Mouse (Mus musculus) cerebellum, adult 2 months (tissue): ENCODE data around the gene Fgfr2. TPM values are rescaled to one million over a fixed set of nuclear protein-coding genes. Genes with fewer than 3 reads are reported as not detected.

Source experiments
- DNase-seq, 2 experiments: peaks; one replicate each; pipeline ENCODE4 v3.0.0; 2021
- H3K27ac ChIP-seq: fragments of 200-500 bp; 2 replicates; pipeline ENCODE4 v1.5.1; 2012; ENCODE audit warnings: low read length, control low read depth, inconsistent platforms; ENCODE audit not compliant: insufficient read depth
- H3K27me3 ChIP-seq: fragments of 200-500 bp; 2 replicates; pipeline ENCODE4 v1.6.1; 2012; ENCODE audit warnings: inconsistent platforms, mild to moderate bottlenecking, low read length, moderate library complexity; ENCODE audit not compliant: control insufficient read depth, insufficient read depth
- H3K4me1 ChIP-seq: fragments of 200-500 bp; 2 replicates; pipeline ENCODE4 v1.6.1; 2011; ENCODE audit warnings: low read length; ENCODE audit not compliant: control insufficient read depth, insufficient read depth
- H3K4me3 ChIP-seq: fragments of 200-500 bp; replicated peaks from 2 replicates; pipeline ENCODE3; 2011; ENCODE audit warnings: mild to moderate bottlenecking, low read depth, low read length, control low read depth; ENCODE audit not compliant: insufficient read depth
- CTCF ChIP-seq: fragments of 200-500 bp; IDR thresholded peaks from 2 replicates; pipeline ENCODE4 v1.5.1; 2011; ENCODE audit warnings: low read depth, mild to moderate bottlenecking, control low read depth, low read length, moderate library complexity, borderline replicate concordance; ENCODE audit not compliant: insufficient read depth
- POLR2A ChIP-seq: fragments of 200-500 bp; IDR thresholded peaks from 2 replicates; pipeline ENCODE4 v1.6.1; 2011; ENCODE audit warnings: low read length, control low read depth, borderline replicate concordance; ENCODE audit not compliant: insufficient read depth
- WGBS: fragments of 180-500 bp; shearing (Covaris S2); methylation state at CpG from one replicate; pipeline ENCODE4 v1.1.7; 2018; 5-methylcytosine and 5-hydroxymethylcytosine counted together
- polyA plus RNA-seq: library from polyadenylated mRNA; depleted of rRNA; stranded (reverse); fragments of >200 nt; gene quantifications from 2 replicates; pipeline ENCODE4 v1.2.3, GENCODE M21; 2012

The Fgfr2 gene
- polyA plus RNA-seq, 1 experiment = 95.3 TPM

DNA sequence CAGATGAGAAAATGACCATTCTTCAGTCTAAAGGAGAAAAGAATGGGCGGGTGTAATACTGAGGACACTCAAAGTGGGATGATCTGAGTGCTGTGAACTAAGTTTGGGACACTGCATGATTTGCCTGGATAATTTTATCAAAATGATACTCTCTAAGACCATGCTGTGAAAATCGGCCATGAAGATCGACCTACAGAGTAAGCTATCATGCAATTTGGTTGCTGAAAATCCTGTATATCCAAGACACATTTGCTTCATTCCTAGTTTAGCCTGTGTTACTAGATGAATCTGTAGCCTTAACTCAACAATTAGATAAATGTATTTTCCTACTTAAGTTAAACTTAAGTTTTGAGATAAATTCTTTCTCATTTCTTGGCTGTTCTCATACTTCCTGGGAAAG, 1655.8 kb downstream of the Fgfr2 start:
- no peak for DNase-seq
- H3K4me3 ChIP-seq = no peak overlapping the region
- no peaks in the 10 kb centered on the region for H3K27me3 ChIP-seq
- H3K27ac ChIP-seq = no peak overlapping the region
- TF ChIP-seq CTCF = no peak
- no peak for TF ChIP-seq POLR2A
- H3K4me1 ChIP-seq = no peaks in the 10 kb centered on the region
- WGBS = 78% methylated on average over 3 of the region's 3 CpGs

DNA sequence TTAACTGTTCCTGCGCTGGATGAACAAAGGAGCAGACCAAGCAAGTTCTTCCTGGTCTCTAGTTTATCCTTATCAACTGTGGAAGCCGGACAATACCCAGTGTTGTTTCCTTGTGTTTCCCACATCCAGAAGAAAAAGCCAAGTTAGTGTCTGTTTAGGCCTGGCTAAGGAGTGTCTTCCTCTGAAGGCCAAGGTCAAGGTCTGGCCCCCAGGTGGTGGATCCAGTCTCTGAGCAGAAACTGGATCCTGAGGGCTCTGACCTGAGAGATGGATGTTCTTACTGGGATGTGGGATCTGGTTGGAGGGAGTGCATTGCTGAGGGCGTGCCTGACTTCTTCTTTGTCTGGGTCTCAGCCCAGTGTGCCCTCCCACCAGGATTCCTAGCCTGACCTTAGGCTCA, 1657.4 kb downstream of the Fgfr2 start:
- Histone ChIP-seq H3K27me3 (no peaks in the 10 kb centered on the region), H3K4me1 (no peaks in the 10 kb centered on the region), H3K27ac (no peak overlapping the region), H3K4me3 (no peak overlapping the region)
- 60% methylated on average over 3 of the region's 3 CpGs for WGBS
- DNase-seq = no peak
- no peak for TF ChIP-seq CTCF
- TF ChIP-seq POLR2A = no peak

DNA sequence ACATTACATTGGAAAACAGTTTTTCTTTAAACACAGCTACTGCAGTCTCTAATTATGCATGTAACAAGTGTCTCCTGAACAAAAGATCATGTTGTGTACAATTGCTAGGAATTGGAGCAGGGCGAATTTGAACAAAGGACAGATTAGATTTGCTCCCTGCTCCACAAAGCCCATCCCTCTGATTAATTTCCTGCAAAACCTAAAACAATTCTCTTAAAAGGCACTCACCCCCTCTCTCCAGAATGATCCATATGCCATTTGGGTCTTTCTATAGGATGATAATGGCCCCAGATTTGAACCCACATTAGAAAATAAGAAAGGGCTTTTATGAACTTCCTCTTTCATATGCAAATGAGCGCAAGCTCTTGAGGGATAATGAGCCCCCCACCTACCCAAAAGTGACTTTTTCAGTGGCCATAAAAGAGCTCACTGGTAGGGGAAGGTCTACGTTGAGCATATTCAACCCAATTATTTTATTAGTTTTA, 1658.0 kb downstream of the Fgfr2 start:
- Histone ChIP-seq H3K27ac (no peak overlapping the region), H3K4me3 (no peak overlapping the region), H3K4me1 (no peaks in the 10 kb centered on the region), H3K27me3 (no peaks in the 10 kb centered on the region)
- DNase-seq = no peak
- TF ChIP-seq POLR2A = no peak
- TF ChIP-seq CTCF = no peak
- 30% methylated on average over 3 of the region's 3 CpGs for WGBS

DNA sequence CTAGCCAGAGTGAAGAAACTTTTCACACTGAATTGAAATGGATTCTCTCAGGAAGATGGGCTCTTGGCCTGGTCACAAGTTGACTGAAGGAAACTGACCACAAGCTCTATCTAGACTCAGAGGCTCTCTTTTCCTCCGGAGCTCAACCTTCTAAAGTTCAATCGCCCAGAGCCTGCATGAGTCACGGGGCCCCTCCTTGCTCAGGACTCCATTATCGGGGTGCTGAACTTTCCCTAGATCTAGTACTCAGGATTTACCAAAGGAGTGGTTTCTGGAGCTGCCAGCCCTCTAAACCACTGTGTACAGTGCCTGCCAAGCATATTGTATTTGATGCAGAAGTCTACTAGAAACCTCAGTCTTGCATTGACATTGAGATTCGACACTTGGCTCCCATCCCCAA, 1666.4 kb downstream of the Fgfr2 start:
- Histone ChIP-seq H3K27me3 (no peaks in the 10 kb centered on the region), H3K27ac (no peak overlapping the region), H3K4me1 (no peaks in the 10 kb centered on the region), H3K4me3 (no peak overlapping the region)
- TF ChIP-seq POLR2A (no peak), CTCF (no peak)
- no peak for DNase-seq
- 86% methylated on average over 5 of the region's 5 CpGs for WGBS

DNA sequence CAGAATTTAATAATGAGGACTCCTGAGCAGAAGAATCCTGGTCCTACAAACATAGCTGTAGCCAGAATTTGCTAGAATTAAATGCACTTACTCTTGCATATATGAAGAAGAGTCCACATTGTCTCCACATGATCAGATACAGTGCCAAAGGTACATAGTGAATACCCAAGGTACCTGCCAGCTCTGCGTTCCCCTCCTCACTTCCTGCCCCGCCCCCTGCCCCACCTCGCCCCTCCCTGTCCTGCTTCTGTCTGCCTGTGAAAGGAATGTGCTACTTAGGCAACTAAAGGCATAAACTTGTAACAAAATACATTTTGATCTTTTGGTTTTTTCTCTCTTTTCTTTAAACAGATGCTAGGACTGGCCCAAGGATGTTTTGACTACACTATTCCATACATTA, 1686.1 kb downstream of the Fgfr2 start:
- 78% methylated on average over 3 of the region's 3 CpGs for WGBS

DNA sequence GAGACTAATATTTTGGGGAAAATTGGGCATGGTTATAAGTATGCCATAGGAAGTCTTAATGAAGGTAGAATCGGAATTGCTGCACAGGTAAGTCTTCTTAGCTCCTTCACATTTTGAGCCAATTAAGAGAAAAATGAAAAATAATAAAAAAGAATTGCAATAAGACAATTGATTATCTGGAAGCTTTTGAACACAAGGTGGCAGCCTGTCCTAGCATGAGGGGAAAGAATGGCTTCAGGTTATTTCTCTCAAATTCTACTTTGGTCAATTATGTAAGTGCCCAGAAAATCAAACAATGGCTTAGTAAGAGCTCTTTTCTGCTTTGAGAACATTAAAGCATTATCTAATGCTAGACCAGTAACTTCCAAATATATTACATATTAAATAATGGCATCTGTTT, 1688.9 kb downstream of the Fgfr2 start:
- no peak for DNase-seq
- TF ChIP-seq CTCF = no peak
- no peak for TF ChIP-seq POLR2A
- H3K27me3 ChIP-seq = no peaks in the 10 kb centered on the region
- H3K27ac ChIP-seq = no peak overlapping the region
- no peaks in the 10 kb centered on the region for H3K4me1 ChIP-seq
- no peak overlapping the region for H3K4me3 ChIP-seq
- WGBS = 90% methylated on average over 1 of the region's 1 CpGs

More for the DNA sequence above, 1686.1 kb downstream of the Fgfr2 start:
- no peak for TF ChIP-seq CTCF
- TF ChIP-seq POLR2A = no peak
- H3K27ac ChIP-seq = no peak overlapping the region
- no peaks in the 10 kb centered on the region for H3K4me1 ChIP-seq
- DNase-seq = no peak
- no peaks in the 10 kb centered on the region for H3K27me3 ChIP-seq
- H3K4me3 ChIP-seq = no peak overlapping the region

DNA sequence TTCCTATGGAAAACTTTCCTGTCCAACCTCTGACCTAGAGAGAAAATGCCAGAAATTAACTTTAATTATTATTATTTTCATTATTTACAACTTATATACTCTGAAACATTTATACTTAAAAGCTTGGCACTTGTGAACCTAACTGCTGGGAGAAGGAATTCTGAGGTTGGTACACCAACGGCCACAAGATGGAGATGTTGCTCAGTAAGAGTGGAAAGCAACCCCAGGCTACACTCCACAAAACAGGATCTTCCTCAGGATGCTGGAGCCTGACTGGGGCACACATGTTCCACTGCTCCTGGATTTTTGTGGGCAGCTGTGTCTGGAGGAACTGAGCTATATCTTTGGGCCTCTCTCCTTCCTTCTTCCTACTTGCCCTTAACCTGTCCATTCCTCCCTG, 1690.9 kb downstream of the Fgfr2 start:
- 10% methylated on average over 1 of the region's 1 CpGs for WGBS
- peak in 1 of 2 experiments; percentile 18 for DNase-seq
- TF ChIP-seq POLR2A = no peak
- TF ChIP-seq CTCF = peak; percentile 45; the same call in 1 of the 2 replicates
- H3K27ac ChIP-seq = no peak overlapping the region
- no peaks in the 10 kb centered on the region for H3K4me1 ChIP-seq
- no peak overlapping the region for H3K4me3 ChIP-seq
- H3K27me3 ChIP-seq = no peaks in the 10 kb centered on the region

DNA sequence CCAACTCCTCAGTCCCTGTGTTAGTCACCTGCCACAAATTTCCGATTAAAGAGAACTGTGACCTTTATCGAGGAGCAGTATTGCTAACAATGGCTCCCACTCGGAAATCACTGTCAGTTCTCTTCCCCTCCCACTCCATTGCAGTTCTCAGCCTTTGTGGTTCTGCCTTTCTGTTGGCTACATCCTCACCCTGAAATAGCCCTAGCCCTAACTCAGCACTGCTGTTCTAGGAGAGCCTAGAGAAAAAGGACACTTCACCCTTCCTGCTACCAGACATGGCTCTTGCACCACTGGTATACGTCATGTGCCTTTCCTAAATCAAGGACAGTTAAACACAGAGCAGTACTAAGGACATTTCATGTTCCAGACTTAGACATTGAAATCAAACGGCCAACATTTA, 1695.8 kb downstream of the Fgfr2 start:
- 91% methylated on average over 5 of the region's 5 CpGs for WGBS
- Histone ChIP-seq H3K27me3 (no peaks in the 10 kb centered on the region), H3K27ac (no peak overlapping the region), H3K4me3 (no peak overlapping the region), H3K4me1 (no peaks in the 10 kb centered on the region)
- DNase-seq = no peak
- TF ChIP-seq POLR2A (no peak), CTCF (no peak)
